Mouse (Mus musculus): ENCODE measurements around the gene Slc12a9. TPM values are rescaled to one million over a fixed set of nuclear protein-coding genes. Genes with fewer than 3 reads are reported as not detected.
A peak's percentile ranks its signal among the peaks of the same experiment; 100 is the strongest.

Slc12a9 gene
- polyA plus RNA-seq, 1 experiment from 2014 or later, result 7.9 TPM

DNA sequence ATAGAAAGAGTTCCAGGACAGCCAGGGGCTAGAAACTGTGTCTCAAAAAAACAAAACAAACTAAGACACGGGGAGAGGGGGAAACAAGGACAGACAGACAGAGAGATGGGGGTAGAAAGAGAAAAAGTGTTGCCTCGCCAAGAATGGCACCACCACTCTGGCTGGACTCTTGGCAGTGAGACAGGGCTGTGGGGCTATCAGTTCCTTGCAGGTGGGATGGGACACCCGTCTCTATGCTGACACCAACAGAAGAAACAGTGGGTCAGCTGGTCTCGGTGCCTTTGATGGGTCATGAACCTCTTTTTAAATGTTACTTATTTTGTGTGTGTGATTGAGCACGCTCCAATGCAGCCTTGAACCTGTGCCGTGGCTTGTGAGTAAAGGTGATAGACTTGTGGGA is 6.8 kb upstream of the Slc12a9 start:
- H3K4me1 ChIP-seq (ENCODE audit: control insufficient read depth, insufficient read depth, low read length), result peaks cover 6% of the 10 kb centered on the region; the same call in 1 of the 2 replicates
- no peaks in the 10 kb centered on the region for H3K27me3 ChIP-seq (ENCODE audit: control insufficient read depth, insufficient read depth, low read length)
- no peaks in the 10 kb centered on the region for H3K9me3 ChIP-seq (ENCODE audit: control insufficient read depth, low read length)
- no peaks in the 10 kb centered on the region for H3K36me3 ChIP-seq (ENCODE audit: control insufficient read depth, insufficient read depth, low read length)
- 81% methylated on average over 6 of the region's 6 CpGs for WGBS
- no peak overlapping the region for H3K4me3 ChIP-seq (ENCODE audit: low read depth, low read length)
- DNase-seq (ENCODE audit: low spot score) (no peak), ATAC-seq (ENCODE audit: insufficient read depth, low FRiP score, low TSS enrichment) (no peak)
- H3K4me2 ChIP-seq (ENCODE audit: low read depth), result peak overlapping the region; percentile 84; the same call in 1 of the 2 replicates
- no peak overlapping the region for H3K9ac ChIP-seq (ENCODE audit: low read length)
- no peak overlapping the region for H3K27ac ChIP-seq (ENCODE audit: low read depth, low read length)

GRCm38 (mm10) chr5:137339290-137339979 is 6.0 kb upstream of the Slc12a9 start:
- ATAC-seq (ENCODE audit: insufficient read depth, low FRiP score, low TSS enrichment) (peak; percentile 43; the same call in 1 of the 2 replicates), DNase-seq (ENCODE audit: low spot score) (peak; percentile 33)

GRCm38 (mm10) chr5:137338663-137339289 is 5.4 kb upstream of the Slc12a9 start:
- H3K9me3 ChIP-seq (ENCODE audit: control insufficient read depth, low read length), result no peaks in the 10 kb centered on the region
- peak overlapping the region; percentile 66 for H3K9ac ChIP-seq (ENCODE audit: low read length)
- no peaks in the 10 kb centered on the region for H3K36me3 ChIP-seq (ENCODE audit: control insufficient read depth, insufficient read depth, low read length)
- H3K4me2 ChIP-seq (ENCODE audit: low read depth), result peak overlapping the region; percentile 84
- peak overlapping the region; percentile 76 for H3K27ac ChIP-seq (ENCODE audit: low read depth, low read length)
- no peak for DNase-seq (ENCODE audit: low spot score)
- WGBS, result 3% methylated on average over 11 of the region's 11 CpGs
- H3K4me1 ChIP-seq (ENCODE audit: control insufficient read depth, insufficient read depth, low read length), result peaks cover 6% of the 10 kb centered on the region; the same call in 1 of the 2 replicates
- peak overlapping the region; percentile 32 for H3K4me3 ChIP-seq (ENCODE audit: low read depth, low read length)
- no peaks in the 10 kb centered on the region for H3K27me3 ChIP-seq (ENCODE audit: control insufficient read depth, insufficient read depth, low read length)
- peak; percentile 24; the same call in 1 of the 2 replicates for ATAC-seq (ENCODE audit: insufficient read depth, low FRiP score, low TSS enrichment)

More at GRCm38 (mm10) chr5:137339290-137339979, 6.0 kb upstream of the Slc12a9 start:
- no peaks in the 10 kb centered on the region for H3K27me3 ChIP-seq (ENCODE audit: control insufficient read depth, insufficient read depth, low read length)
- H3K9me3 ChIP-seq (ENCODE audit: control insufficient read depth, low read length), result no peaks in the 10 kb centered on the region
- peak overlapping the region; percentile 84 for H3K4me2 ChIP-seq (ENCODE audit: low read depth)
- H3K4me1 ChIP-seq (ENCODE audit: control insufficient read depth, insufficient read depth, low read length), result peaks cover 6% of the 10 kb centered on the region; the same call in 1 of the 2 replicates
- no peaks in the 10 kb centered on the region for H3K36me3 ChIP-seq (ENCODE audit: control insufficient read depth, insufficient read depth, low read length)
- no peak overlapping the region; the same call in 1 of the 2 replicates for H3K27ac ChIP-seq (ENCODE audit: low read depth, low read length)
- peak overlapping the region; percentile 32 for H3K4me3 ChIP-seq (ENCODE audit: low read depth, low read length)
- 7% methylated on average over 22 of the region's 22 CpGs for WGBS
- H3K9ac ChIP-seq (ENCODE audit: low read length), result peak overlapping the region; percentile 66

DNA sequence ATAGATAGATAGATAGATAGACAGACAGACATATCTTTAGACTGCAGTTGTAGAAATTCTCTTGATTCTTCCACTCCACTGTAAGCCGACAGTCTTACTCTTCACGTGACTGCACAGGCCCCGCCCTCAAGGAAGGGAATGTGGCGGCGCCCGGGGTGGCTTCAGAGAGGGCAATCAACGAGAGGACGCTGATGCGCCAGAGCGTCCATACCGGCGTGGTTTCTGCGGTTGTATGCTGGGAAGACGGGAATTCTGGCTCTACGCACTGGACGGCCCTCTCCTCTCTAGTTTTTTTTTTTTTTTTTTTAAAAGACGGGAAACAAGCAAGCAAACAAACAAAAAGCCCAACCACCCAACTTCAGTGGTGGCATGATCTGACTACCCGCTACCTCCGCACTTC is 4.9 kb upstream of the Slc12a9 start:
- Histone ChIP-seq H3K4me2 (ENCODE audit: low read depth) (peak overlapping the region; percentile 84), H3K27me3 (ENCODE audit: control insufficient read depth, insufficient read depth, low read length) (no peaks in the 10 kb centered on the region), H3K36me3 (ENCODE audit: control insufficient read depth, insufficient read depth, low read length) (no peaks in the 10 kb centered on the region), H3K9ac (ENCODE audit: low read length) (peak overlapping the region; percentile 66), H3K9me3 (ENCODE audit: control insufficient read depth, low read length) (no peaks in the 10 kb centered on the region), H3K4me1 (ENCODE audit: control insufficient read depth, insufficient read depth, low read length) (peaks cover 6% of the 10 kb centered on the region; the same call in 1 of the 2 replicates), H3K27ac (ENCODE audit: low read depth, low read length) (peak overlapping the region; percentile 76), H3K4me3 (ENCODE audit: low read depth, low read length) (peak overlapping the region; percentile 32)
- peak; percentile 75 for ATAC-seq (ENCODE audit: insufficient read depth, low FRiP score, low TSS enrichment)
- under 1% methylated on average over 19 of the region's 19 CpGs for WGBS
- DNase-seq (ENCODE audit: low spot score), result peak; percentile 92

- H3K9ac ChIP-seq (ENCODE audit: low read length), result no peak overlapping the region
- H3K27me3 ChIP-seq (ENCODE audit: control insufficient read depth, insufficient read depth, low read length), result no peaks in the 10 kb centered on the region
- no peak for ATAC-seq (ENCODE audit: insufficient read depth, low FRiP score, low TSS enrichment)
- H3K4me2 ChIP-seq (ENCODE audit: low read depth), result no peak overlapping the region
- 56% methylated on average over 8 of the region's 8 CpGs for WGBS
- DNase-seq (ENCODE audit: low spot score), result no peak
- H3K27ac ChIP-seq (ENCODE audit: low read depth, low read length), result no peak overlapping the region
- no peaks in the 10 kb centered on the region for H3K36me3 ChIP-seq (ENCODE audit: control insufficient read depth, insufficient read depth, low read length)
- H3K9me3 ChIP-seq (ENCODE audit: control insufficient read depth, low read length), result no peaks in the 10 kb centered on the region
- H3K4me1 ChIP-seq (ENCODE audit: control insufficient read depth, insufficient read depth, low read length), result peaks cover 6% of the 10 kb centered on the region; the same call in 1 of the 2 replicates
- H3K4me3 ChIP-seq (ENCODE audit: low read depth, low read length), result no peak overlapping the region
These were observed 3.8 kb upstream of the Slc12a9 start for GRCm38 (mm10) chr5:137337190-137337589.

DNA sequence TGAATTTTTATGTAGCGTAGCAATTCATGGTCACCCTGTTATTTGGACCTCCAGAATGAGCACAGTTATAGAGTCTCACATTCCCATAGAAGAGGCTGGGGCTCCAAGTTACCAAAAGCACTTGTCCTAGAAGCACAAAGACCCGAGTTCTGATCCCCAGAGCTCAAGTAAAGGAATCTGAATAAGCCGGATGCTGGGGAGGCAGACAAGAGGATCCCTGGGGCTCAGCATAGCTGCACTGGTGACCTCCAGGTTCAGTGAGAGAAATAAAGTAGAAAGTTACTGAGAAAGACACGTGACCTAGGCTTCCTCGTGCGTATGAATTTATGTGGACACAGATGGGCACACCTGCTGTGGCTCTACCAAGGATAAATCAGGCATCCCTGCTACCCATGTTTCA is 1.7 kb upstream of the Slc12a9 start:
- DNase-seq (ENCODE audit: low spot score) (no peak), ATAC-seq (ENCODE audit: insufficient read depth, low FRiP score, low TSS enrichment) (no peak)
- no peak overlapping the region for H3K4me2 ChIP-seq (ENCODE audit: low read depth)
- H3K9me3 ChIP-seq (ENCODE audit: control insufficient read depth, low read length), result no peaks in the 10 kb centered on the region
- no peak overlapping the region for H3K27ac ChIP-seq (ENCODE audit: low read depth, low read length)
- H3K9ac ChIP-seq (ENCODE audit: low read length), result no peak overlapping the region
- no peak overlapping the region for H3K4me3 ChIP-seq (ENCODE audit: low read depth, low read length)
- no peaks in the 10 kb centered on the region for H3K27me3 ChIP-seq (ENCODE audit: control insufficient read depth, insufficient read depth, low read length)
- 59% methylated on average over 6 of the region's 6 CpGs for WGBS
- no peaks in the 10 kb centered on the region for H3K36me3 ChIP-seq (ENCODE audit: control insufficient read depth, insufficient read depth, low read length)
- H3K4me1 ChIP-seq (ENCODE audit: control insufficient read depth, insufficient read depth, low read length), result peaks cover 6% of the 10 kb centered on the region; the same call in 1 of the 2 replicates

GRCm38 (mm10) chr5:137334317-137334716 is 920 bp upstream of the Slc12a9 start:
- ATAC-seq (ENCODE audit: insufficient read depth, low FRiP score, low TSS enrichment) (no peak), DNase-seq (ENCODE audit: low spot score) (no peak)
- H3K27ac ChIP-seq (ENCODE audit: low read depth, low read length), result no peak overlapping the region
- H3K36me3 ChIP-seq (ENCODE audit: control insufficient read depth, insufficient read depth, low read length), result no peaks in the 10 kb centered on the region
- H3K27me3 ChIP-seq (ENCODE audit: control insufficient read depth, insufficient read depth, low read length), result no peaks in the 10 kb centered on the region
- no peak overlapping the region; the same call in 1 of the 2 replicates for H3K4me3 ChIP-seq (ENCODE audit: low read depth, low read length)
- H3K4me1 ChIP-seq (ENCODE audit: control insufficient read depth, insufficient read depth, low read length), result peaks cover 6% of the 10 kb centered on the region; the same call in 1 of the 2 replicates
- 59% methylated on average over 10 of the region's 10 CpGs for WGBS
- no peaks in the 10 kb centered on the region for H3K9me3 ChIP-seq (ENCODE audit: control insufficient read depth, low read length)
- H3K9ac ChIP-seq (ENCODE audit: low read length), result no peak overlapping the region
- no peak overlapping the region for H3K4me2 ChIP-seq (ENCODE audit: low read depth)

DNA sequence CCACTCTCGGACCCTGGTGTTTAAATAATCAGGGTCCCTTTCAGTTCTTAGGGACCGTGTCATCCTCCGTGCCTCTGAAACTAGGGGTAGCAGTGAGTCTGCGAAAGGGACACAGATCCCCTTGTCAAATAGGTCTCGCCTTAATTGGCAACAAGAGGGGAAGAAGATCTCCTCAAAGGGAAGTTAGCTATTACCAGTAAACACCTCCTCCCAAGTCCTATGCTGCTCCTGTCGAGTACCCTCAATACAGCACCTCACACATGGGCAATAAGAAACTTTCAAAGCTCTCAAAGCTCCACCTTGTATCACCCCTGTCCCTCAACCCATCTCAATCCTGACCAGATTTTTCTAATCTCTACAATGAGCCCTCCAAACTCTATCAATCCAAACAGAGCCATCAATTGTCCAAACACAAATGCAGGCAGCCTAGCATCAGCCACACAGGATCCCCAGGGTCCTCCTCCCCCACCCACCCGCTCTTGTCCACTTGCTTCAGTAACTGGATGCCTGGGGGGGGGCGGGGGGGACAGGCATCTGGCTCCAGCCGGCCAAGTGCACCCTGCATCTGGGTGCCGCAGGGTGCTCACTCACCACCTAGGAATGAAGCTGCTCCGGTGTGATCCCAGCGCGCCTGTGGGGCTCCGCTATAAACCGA is 413 bp downstream of the Slc12a9 start:
- DNase-seq (ENCODE audit: low spot score), result no peak
- Histone ChIP-seq H3K27ac (ENCODE audit: low read depth, low read length) (no peak overlapping the region), H3K27me3 (ENCODE audit: control insufficient read depth, insufficient read depth, low read length) (no peaks in the 10 kb centered on the region), H3K4me1 (ENCODE audit: control insufficient read depth, insufficient read depth, low read length) (no peaks in the 10 kb centered on the region), H3K9me3 (ENCODE audit: control insufficient read depth, low read length) (no peaks in the 10 kb centered on the region), H3K9ac (ENCODE audit: low read length) (peak overlapping the region; percentile 60), H3K4me3 (ENCODE audit: low read depth, low read length) (peak overlapping the region; percentile 53), H3K4me2 (ENCODE audit: low read depth) (peak overlapping the region; percentile 74), H3K36me3 (ENCODE audit: control insufficient read depth, insufficient read depth, low read length) (no peaks in the 10 kb centered on the region; the same call in 1 of the 2 replicates)
- WGBS, result 17% methylated on average over 15 of the region's 15 CpGs
- peak; percentile 36; the same call in 1 of the 2 replicates for ATAC-seq (ENCODE audit: insufficient read depth, low FRiP score, low TSS enrichment)
